Mouse (Mus musculus): ENCODE measurements around the gene Nsmf.

GRCm38 (mm10) chr2:25065537-25065936, 11.4 kb downstream of the Nsmf start:
- TF ChIP-seq CTCF (IDR thresholded peaks at IDR 0.05; ENCODE audit: low read depth, low read length) (no peak), GATA1 (IDR thresholded peaks at IDR 0.05; ENCODE audit: borderline replicate concordance, low read length) (no peak), POLR2AphosphoS5 (IDR thresholded peaks at IDR 0.05; ENCODE audit: insufficient replicate concordance, low read depth, low read length) (no peak), TAL1 (conservative IDR thresholded peaks at IDR 0.05; ENCODE audit: low read depth, low read length) (no peak)
